In the genomic region with DNA sequence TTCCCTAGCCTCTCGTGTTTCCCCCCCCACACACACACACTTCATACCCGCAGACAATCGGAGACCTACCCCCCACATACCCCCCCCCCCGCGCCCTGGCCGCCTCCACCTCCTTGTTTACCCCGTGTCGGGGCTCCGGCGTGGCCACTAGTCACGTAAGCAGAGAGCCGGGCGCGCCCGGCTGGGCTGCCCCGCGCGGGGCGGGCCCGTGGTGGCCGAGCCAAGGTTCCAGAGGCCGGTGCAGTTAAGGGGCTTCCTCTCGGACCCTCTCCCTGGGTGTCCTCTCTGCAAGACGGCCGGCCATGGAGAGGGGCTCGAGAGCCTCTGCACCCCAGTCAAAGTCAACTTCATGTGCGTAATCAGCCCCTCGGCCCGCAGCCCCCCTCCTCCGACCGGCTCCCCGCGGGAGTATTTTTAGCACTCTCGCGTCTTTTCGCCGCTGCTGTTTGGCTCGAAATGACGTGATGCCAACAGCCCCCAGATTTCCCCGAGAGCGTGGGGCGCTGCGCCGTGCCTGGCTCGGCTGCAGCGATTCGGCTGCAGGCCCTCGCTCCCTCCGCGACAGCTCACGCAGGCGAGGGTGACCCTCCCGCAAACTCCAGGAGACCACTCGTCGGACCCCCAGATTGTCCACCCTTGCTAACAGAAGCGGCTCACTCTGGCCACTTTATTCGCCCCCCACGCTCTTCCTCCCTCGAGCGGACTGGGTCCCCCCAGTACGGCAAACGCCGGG, we compare ENCODE assay signal across 8 mouse cellular contexts. TPM values are rescaled to one million over a fixed set of nuclear protein-coding genes. Genes with fewer than 3 reads are reported as not detected.
DNase-seq lines count a peak whose midpoint lies in the region; ATAC-seq and TF ChIP-seq lines count a peak whose summit lies in the region.

No protein-coding gene starts in this region.

- intact Hi-C loops in gastrocnemius, adult 2 months (cut with DNase I) = loop anchor here (5.0 kb wide), 3 partner anchors 49 to 171 kb away; partner anchors contain the start of gene Add3

- WGBS in hindbrain, embryonic 16.5 days = under 1% methylated on average over 63 of the region's 63 CpGs

- peaks cover 11% of the 10 kb centered on the region for H3K4me1 ChIP-seq in hindbrain, embryonic 16.5 days (ENCODE audit: control insufficient read depth, insufficient read depth, low read depth, low read length)

- peak overlapping the region; percentile 100 for H3K27ac ChIP-seq in gastrocnemius, adult 2 months
- H3K27ac ChIP-seq in hindbrain, embryonic 16.5 days (ENCODE audit: low read depth, low read length) = peak overlapping the region; percentile 94

- ATAC-seq in hindbrain, embryonic 16.5 days = peak; percentile 14
- ATAC-seq in megakaryocyte progenitor cell, adult 5-6 weeks (replicated peaks; ENCODE audit: poor library complexity) = peak; percentile 29

- H3K27me3 ChIP-seq in hindbrain, embryonic 16.5 days (replicated peaks; ENCODE audit: control insufficient read depth, insufficient read depth, low read length) = no peaks in the 10 kb centered on the region

- peak overlapping the region; percentile 94 for H3K4me3 ChIP-seq in gastrocnemius, adult 2 months
- H3K4me3 ChIP-seq in hindbrain, embryonic 16.5 days (ENCODE audit: low read length) = peak overlapping the region; percentile 87

- H3K4me2 ChIP-seq in hindbrain, embryonic 16.5 days (ENCODE audit: low read length) = peak overlapping the region; percentile 90

- no peaks in the 10 kb centered on the region for H3K9me3 ChIP-seq in hindbrain, embryonic 16.5 days (ENCODE audit: control insufficient read depth, low read length)

- no peak for TF ChIP-seq CTCF in gastrocnemius, adult 2 months (IDR thresholded peaks at IDR 0.05)

- peak overlapping the region; percentile 83 for H3K9ac ChIP-seq in hindbrain, embryonic 16.5 days (ENCODE audit: low read depth, low read length)

- peak; percentile 83 for DNase-seq in T-cell, adult 2 months (ENCODE audit: low spot score)
- DNase-seq in cerebellum, postnatal 36 days = peak; percentile 67 to 70
- peak; percentile 89 for DNase-seq in gastrocnemius, adult 2 months
- peak; percentile 69 to 83 for DNase-seq in left cerebral cortex, adult 9 months (ENCODE audit: low spot score in 2 of 2)
- peak; percentile 83 for DNase-seq in right cerebral cortex, postnatal 14 days
- DNase-seq in urinary bladder, postnatal 25 days (ENCODE audit: low spot score) = peak; percentile 58

- H3K36me3 ChIP-seq in hindbrain, embryonic 16.5 days (ENCODE audit: control insufficient read depth, insufficient read depth, low read length) = no peaks in the 10 kb centered on the region

RNA-seq across cellular contexts. Expression of gene Mxi1, which starts 2.8 kb away (rescaled TPM):
- total RNA-seq in gastrocnemius, adult 2 months (2021) = 10 to 100 TPM; 38.1 to 53.6 TPM
- 18.9 and 27.8 TPM in 2 replicates for polyA plus RNA-seq in hindbrain, embryonic 16.5 days (2015; fragmentation: Nextera tagmentation; extraction: Ambion mirVana)
- total RNA-seq in megakaryocyte progenitor cell, adult 5-6 weeks (2015) = 26.5 and 33.7 TPM in 2 replicates
- 58.6 and 59.3 TPM in 2 replicates for total RNA-seq in megakaryocyte progenitor cell, adult 5-6 weeks (2017)

RNA-seq across cellular contexts. Expression of gene Gm10197, which starts 58.4 kb away (rescaled TPM):
- total RNA-seq in gastrocnemius, adult 2 months (2021) = not detected
- polyA plus RNA-seq in hindbrain, embryonic 16.5 days (2015; fragmentation: Nextera tagmentation; extraction: Ambion mirVana) = not detected in 2 replicates
- total RNA-seq in megakaryocyte progenitor cell, adult 5-6 weeks (2015) = not detected in 2 replicates
- not detected in 2 replicates for total RNA-seq in megakaryocyte progenitor cell, adult 5-6 weeks (2017)

Comparison
In these comparisons a context has a peak if more than half of its experiments do, and no peak if none do; other contexts are left out.
1. Peak in every context shown above with its lines: DNase-seq, ATAC-seq, H3K4me3 ChIP-seq and H3K27ac ChIP-seq.